Mouse (Mus musculus) gastrocnemius, adult 8-10 months (tissue): Measurements from ENCODE around the gene Dhdh. TPM values are rescaled to one million over a fixed set of nuclear protein-coding genes. Genes with fewer than 3 reads are reported as not detected.
"Not testable (repeated sequence)": the region's sequence is repeated elsewhere in the genome, so short reads cannot be mapped to it uniquely, and the experiment has no call there.

Source experiments
- DNase-seq, 2 experiments: peaks; one replicate each; pipeline ENCODE4 v3.0.0; 2022; ENCODE audit warnings: low spot score in 2 of 2
- total RNA-seq, 4 experiments: library from RNA; stranded (reverse); gene quantifications; 2 replicates each; pipeline ENCODE4 v1.2.4; 2022

Gene Dhdh
- 10 to 100 TPM; 22.2 to 29.9 (median 27.6) TPM for total RNA-seq

- DNase-seq = peak; percentile 68 to 79
Observed at GRCm38 (mm10) chr7:45488293-45489204, at the start of gene Dhdh. Gene Dhdh (minus strand): TSS chr7:45488805.

GRCm38 (mm10) chr7:45537602-45538001, 49.0 kb upstream of the Dhdh start:
- DNase-seq = no peak

GRCm38 (mm10) chr7:45535676-45536075, 47.1 kb upstream of the Dhdh start:
- no peak for DNase-seq

GRCm38 (mm10) chr7:45530643-45531042, 42.0 kb upstream of the Dhdh start:
- DNase-seq = no peak

- no peak for DNase-seq
Observed at GRCm38 (mm10) chr7:45529461-45529860, 40.9 kb upstream of the Dhdh start.

GRCm38 (mm10) chr7:45527169-45527568, 38.6 kb upstream of the Dhdh start:
- DNase-seq = not testable (repeated sequence)

GRCm38 (mm10) chr7:45526474-45527120, 38.0 kb upstream of the Dhdh start:
- DNase-seq = no peak

GRCm38 (mm10) chr7:45525809-45526473, 37.3 kb upstream of the Dhdh start, which contains the start of the genes Ppp1r15a and Plekha4:
Gene Ppp1r15a (minus strand): TSS chr7:45526268.
Gene Plekha4 (plus strand): TSS chr7:45526330.
- DNase-seq = peak; percentile 93 to 95

GRCm38 (mm10) chr7:45524841-45525621, 36.4 kb upstream of the Dhdh start:
- peak in 1 of 2 experiments; percentile 27 for DNase-seq

GRCm38 (mm10) chr7:45523678-45524170, 35.1 kb upstream of the Dhdh start:
- DNase-seq = no peak

- no peak for DNase-seq
Observed at GRCm38 (mm10) chr7:45522957-45523676, 34.5 kb upstream of the Dhdh start.

GRCm38 (mm10) chr7:45522194-45522752, 33.7 kb upstream of the Dhdh start:
- no peak for DNase-seq

- DNase-seq = peak; percentile 78 to 83
Observed at GRCm38 (mm10) chr7:45521728-45522184, 33.2 kb upstream of the Dhdh start.

GRCm38 (mm10) chr7:45520605-45521004, 32.0 kb upstream of the Dhdh start:
- no peak for DNase-seq

- no peak for DNase-seq
Observed at GRCm38 (mm10) chr7:45519345-45520120, 30.9 kb upstream of the Dhdh start.

GRCm38 (mm10) chr7:45518618-45519017, 30.0 kb upstream of the Dhdh start:
- DNase-seq = no peak

- not testable (repeated sequence) for DNase-seq
Observed at GRCm38 (mm10) chr7:45516846-45517245, 28.2 kb upstream of the Dhdh start.

- no peak for DNase-seq
Observed at GRCm38 (mm10) chr7:45515436-45515835, 26.8 kb upstream of the Dhdh start.

- no peak for DNase-seq
Observed at GRCm38 (mm10) chr7:45514411-45514810, 25.8 kb upstream of the Dhdh start.
